Mouse (Mus musculus) stomach, embryonic 14.5 days (tissue): ENCODE measurements at regions not wholly inside any gene's neighbourhood (a gene's known extent, or its start where the extent isn't known, plus 50 kb on each side); places are given as distances from the start of the nearest gene placed in this dataset.

Experiments used
- ATAC-seq: fragments of 200-750 bp; cut with Nextera tagmentation; 2 replicates; pipeline ENCODE4 v1.8.0; 2017; ENCODE audit warnings: low read depth, moderate TSS enrichment; ENCODE audit not compliant: insufficient number of reproducible peaks, insufficient read depth, low FRiP score
- H3K27ac ChIP-seq: fragments of 300-500 bp; sonication (generic); 2 replicates; pipeline ENCODE4 v1.5.1; 2014; ENCODE audit warnings: mild to moderate bottlenecking, low read length, moderate library complexity, mixed read lengths
- H3K27me3 ChIP-seq: fragments of 300-500 bp; sonication (generic); 2 replicates; pipeline ENCODE4 v1.6.1; 2014; ENCODE audit warnings: low read length, control low read depth, mixed read lengths; ENCODE audit not compliant: control insufficient read depth, insufficient read depth
- H3K36me3 ChIP-seq: fragments of 300-500 bp; sonication (generic); 2 replicates; pipeline ENCODE4 v1.6.1; 2014; ENCODE audit warnings: mild to moderate bottlenecking, control low read depth, low read length, moderate library complexity, mixed read lengths; ENCODE audit not compliant: control insufficient read depth, insufficient read depth
- H3K4me1 ChIP-seq: fragments of 300-500 bp; sonication (generic); 2 replicates; pipeline ENCODE4 v1.6.1; 2014; ENCODE audit warnings: low read length, control low read depth, mixed read lengths; ENCODE audit not compliant: control insufficient read depth, insufficient read depth
- H3K4me2 ChIP-seq: fragments of 300-500 bp; sonication (generic); replicated peaks from 2 replicates; pipeline ENCODE4 v1.6.1; 2014; ENCODE audit warnings: low read depth, low read length, control low read depth
- H3K4me3 ChIP-seq: fragments of 300-500 bp; sonication (generic); 2 replicates; pipeline ENCODE4 v1.5.1; 2014; ENCODE audit warnings: low read depth, low read length, control low read depth
- H3K9ac ChIP-seq: fragments of 300-500 bp; sonication (generic); replicated peaks from 2 replicates; pipeline ENCODE4 v1.6.1; 2014; ENCODE audit warnings: low read depth, mild to moderate bottlenecking, control low read depth, low read length, moderate library complexity, mixed read lengths
- H3K9me3 ChIP-seq: fragments of 300-500 bp; sonication (generic); 2 replicates; pipeline ENCODE4 v1.6.1; 2016; ENCODE audit warnings: low read depth, low read length, control low read depth; ENCODE audit not compliant: control insufficient read depth
- WGBS: fragments of 180-500 bp; shearing (Covaris S2); extraction: QIAGEN DNeasy Blood & Tissue Kit; methylation state at CpG from one replicate; pipeline ENCODE4 v1.1.7; 2014; 5-methylcytosine and 5-hydroxymethylcytosine counted together

DNA sequence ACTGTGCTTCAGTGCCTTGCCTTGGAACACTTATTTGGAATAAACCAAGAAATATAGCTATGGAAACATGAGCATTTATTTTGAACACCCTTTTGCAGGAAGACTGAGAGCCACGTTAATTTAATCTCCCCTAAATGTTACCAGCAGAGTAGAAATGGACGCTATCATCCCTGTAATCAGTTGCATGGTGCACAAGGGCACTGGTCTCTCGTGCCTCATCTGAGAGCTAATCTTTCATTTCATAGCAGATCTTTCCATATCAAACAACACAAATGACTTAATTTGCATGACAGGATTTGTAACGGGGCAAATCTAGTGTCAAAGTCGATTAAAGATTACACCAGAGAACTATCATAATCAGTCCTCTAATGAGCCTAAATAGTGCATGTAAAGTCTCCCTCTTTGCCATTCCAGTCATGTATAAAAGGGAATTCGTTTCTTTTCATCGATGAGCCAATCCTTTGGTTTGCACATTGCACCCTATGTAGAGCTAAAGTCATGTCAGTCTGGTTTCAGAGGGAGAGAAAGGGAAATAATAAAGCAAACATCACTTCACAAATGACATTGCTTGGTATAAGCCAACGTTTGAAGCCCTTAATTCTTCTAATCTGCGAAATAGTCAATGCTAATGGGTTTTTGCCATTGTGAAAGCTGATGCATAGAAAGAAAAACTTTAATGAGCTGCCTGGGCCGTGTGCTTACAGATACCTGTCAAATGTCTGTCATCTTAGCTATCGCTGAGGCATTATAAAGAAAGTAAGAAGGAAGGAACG, 198.7 kb upstream of the Sp8 start:
- no peaks in the 10 kb centered on the region for H3K36me3 ChIP-seq
- H3K27me3 ChIP-seq: no peaks in the 10 kb centered on the region
- no peak overlapping the region for H3K4me3 ChIP-seq
- H3K9ac ChIP-seq: no peak overlapping the region
- H3K4me2 ChIP-seq: no peak overlapping the region
- H3K9me3 ChIP-seq: no peaks in the 10 kb centered on the region
- no peak overlapping the region for H3K27ac ChIP-seq
- H3K4me1 ChIP-seq: no peaks in the 10 kb centered on the region
- no peak for ATAC-seq
- WGBS: 79% methylated on average over 12 of the region's 12 CpGs

DNA sequence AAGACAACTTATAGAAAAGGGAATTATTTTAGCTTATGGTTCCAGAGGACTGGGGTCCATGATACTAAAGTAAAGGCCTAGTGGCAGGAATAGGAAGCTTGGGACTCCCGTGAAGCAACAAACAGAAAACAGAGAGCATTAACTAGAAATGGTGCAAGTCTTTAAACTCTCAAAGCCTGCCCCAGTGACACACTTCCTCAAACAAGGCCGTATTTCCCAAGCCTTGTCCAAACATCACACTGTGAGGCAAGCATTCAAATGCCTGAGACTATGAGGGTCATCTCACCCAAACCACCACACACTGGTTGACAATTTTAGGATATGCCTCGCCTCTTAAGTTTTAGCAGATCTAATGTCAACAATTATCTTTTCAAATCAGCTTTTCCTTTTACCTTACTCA, 205.2 kb upstream of the Sp8 start:
- Histone ChIP-seq H3K9me3 (no peaks in the 10 kb centered on the region), H3K27me3 (no peaks in the 10 kb centered on the region), H3K4me2 (no peak overlapping the region), H3K9ac (no peak overlapping the region), H3K27ac (no peak overlapping the region), H3K4me1 (no peaks in the 10 kb centered on the region), H3K36me3 (no peaks in the 10 kb centered on the region), H3K4me3 (no peak overlapping the region)
- no peak for ATAC-seq
- WGBS: 71% methylated on average over 3 of the region's 3 CpGs

DNA sequence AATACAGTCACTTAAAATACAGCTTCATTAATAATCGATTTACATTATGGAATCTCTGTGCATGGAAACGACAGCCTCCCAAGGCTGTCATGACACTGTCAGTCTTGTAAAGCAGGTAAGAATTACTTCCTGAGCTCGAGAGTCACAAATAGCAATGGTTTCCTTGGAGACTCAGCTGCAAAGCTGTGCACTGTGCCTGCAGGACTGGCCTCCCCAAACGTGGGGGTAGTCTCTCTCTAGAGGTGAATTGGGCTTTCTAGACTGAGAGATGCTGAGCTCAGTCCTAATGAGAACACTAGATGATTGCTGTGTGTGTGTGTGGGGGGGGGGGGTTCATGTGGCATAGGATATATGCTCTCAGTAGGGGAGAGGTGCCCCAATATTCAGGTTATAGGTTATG, 208.9 kb upstream of the Sp8 start:
- Histone ChIP-seq H3K4me2 (no peak overlapping the region), H3K4me3 (no peak overlapping the region), H3K27me3 (no peaks in the 10 kb centered on the region), H3K36me3 (no peaks in the 10 kb centered on the region), H3K9ac (no peak overlapping the region), H3K4me1 (no peaks in the 10 kb centered on the region), H3K9me3 (no peaks in the 10 kb centered on the region), H3K27ac (no peak overlapping the region)
- WGBS: 52% methylated on average over 4 of the region's 4 CpGs
- no peak for ATAC-seq

- Histone ChIP-seq H3K9ac (no peak overlapping the region), H3K36me3 (no peaks in the 10 kb centered on the region), H3K9me3 (no peaks in the 10 kb centered on the region), H3K4me2 (no peak overlapping the region), H3K27me3 (no peaks in the 10 kb centered on the region), H3K4me1 (no peaks in the 10 kb centered on the region), H3K27ac (no peak overlapping the region), H3K4me3 (no peak overlapping the region)
- ATAC-seq: no peak
- WGBS: 67% methylated on average over 1 of the region's 1 CpGs
Measured at GRCm38 (mm10) chr12:118635456-118635855, 210.7 kb upstream of the Sp8 start.

DNA sequence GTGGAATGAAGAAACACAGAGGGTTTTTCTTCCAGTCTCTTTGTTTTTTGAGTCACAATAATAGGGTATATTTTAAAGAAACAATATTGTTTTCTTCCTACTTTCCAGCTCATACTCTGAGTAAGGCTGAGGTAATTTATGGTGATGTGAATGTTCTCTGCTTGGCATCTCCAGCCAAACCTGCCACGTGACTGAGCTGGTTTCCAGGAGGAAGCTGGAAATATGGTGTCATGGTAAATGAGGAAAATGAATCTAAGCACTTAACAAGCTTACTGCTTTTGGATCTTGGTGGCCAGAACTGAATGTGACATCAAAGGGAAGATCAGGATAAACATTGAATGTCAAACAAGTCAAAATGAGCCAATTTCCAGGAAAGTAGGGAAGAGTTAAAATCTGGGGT, 215.8 kb upstream of the Sp8 start:
- no peak overlapping the region for H3K9ac ChIP-seq
- H3K36me3 ChIP-seq: no peaks in the 10 kb centered on the region
- H3K27ac ChIP-seq: no peak overlapping the region
- no peaks in the 10 kb centered on the region for H3K27me3 ChIP-seq
- H3K4me1 ChIP-seq: no peaks in the 10 kb centered on the region
- H3K4me3 ChIP-seq: no peak overlapping the region
- ATAC-seq: no peak
- no peaks in the 10 kb centered on the region for H3K9me3 ChIP-seq
- 61% methylated on average over 1 of the region's 1 CpGs for WGBS
- no peak overlapping the region for H3K4me2 ChIP-seq

DNA sequence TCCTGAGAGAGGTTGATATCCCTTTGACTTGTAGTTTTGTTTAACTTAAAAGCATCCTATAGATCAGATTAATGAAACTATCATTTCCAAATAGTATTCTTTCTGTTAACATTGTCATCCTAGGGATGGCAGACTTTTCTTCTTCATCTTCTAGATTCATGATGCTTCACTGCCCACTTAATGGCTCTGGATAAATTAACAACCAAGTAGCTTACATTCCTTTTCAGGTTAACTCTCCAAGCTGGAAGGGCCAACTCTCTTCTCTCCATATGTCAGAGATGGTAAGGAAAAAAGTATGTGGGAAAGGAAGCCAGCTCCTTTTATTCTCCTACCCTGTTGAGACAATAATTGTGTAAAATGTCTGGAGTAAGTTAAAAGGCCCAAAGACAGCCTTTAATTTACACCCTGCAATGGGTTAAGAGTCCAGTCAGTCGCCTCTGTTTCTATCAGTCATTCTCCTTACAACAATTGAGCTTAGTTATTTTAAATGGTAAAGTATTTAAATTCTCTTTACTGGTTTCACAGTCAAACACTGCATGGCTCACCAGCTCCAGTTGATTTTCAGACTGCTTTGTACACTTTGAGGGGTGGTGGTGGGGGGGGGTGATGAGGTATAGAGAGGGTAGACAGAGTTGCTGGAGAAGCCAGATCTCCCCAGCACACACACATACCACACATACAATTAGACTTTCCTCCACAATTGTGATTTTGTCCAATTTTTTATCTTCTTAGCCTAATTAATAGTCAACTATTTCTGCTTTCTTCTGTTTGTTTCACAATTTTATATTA, 224.2 kb upstream of the Sp8 start:
- Histone ChIP-seq H3K9me3 (no peaks in the 10 kb centered on the region), H3K4me3 (no peak overlapping the region), H3K4me2 (no peak overlapping the region), H3K9ac (no peak overlapping the region), H3K36me3 (no peaks in the 10 kb centered on the region), H3K4me1 (no peaks in the 10 kb centered on the region), H3K27me3 (no peaks in the 10 kb centered on the region), H3K27ac (no peak overlapping the region)
- ATAC-seq: no peak
- 67% methylated on average over 1 of the region's 1 CpGs for WGBS

DNA sequence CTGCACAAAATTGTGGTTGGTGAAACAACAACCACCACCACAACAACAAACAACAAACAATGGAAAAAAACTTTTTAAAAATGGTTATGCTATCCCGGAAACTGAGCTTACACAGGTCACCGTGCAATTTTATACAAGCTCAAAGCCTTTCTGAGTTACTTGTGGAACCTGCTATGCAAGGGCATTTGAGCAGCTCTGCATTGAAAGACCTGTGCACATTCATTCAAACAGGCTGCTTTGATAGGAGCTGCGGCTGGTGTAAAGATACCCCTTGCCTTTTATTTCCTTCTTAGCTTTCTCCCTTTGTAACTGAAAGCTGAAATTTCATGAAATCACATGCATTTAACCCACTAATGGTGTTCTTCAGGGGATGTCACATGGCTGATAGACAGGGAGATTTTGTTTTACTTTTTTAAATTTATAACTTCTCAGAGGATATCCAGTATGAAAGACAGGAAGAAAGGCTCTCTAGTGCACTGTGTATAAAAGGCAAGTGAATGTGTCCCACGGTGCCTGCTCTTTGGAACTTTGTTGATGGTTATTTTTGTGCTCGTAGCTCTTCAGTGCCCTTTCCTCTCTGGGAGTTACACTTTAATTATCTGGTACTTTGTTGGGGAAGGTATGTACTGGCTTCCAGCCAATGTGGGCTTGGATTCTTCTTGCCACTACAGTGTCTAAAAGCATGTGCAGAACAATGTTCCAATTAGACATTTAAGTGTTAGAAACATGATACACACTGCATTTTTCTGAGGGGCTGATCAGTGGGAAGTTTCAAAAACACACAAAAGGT, 225.1 kb upstream of the Sp8 start:
- Histone ChIP-seq H3K36me3 (no peaks in the 10 kb centered on the region), H3K9me3 (no peaks in the 10 kb centered on the region), H3K27me3 (no peaks in the 10 kb centered on the region), H3K4me1 (no peaks in the 10 kb centered on the region), H3K9ac (no peak overlapping the region), H3K27ac (no peak overlapping the region), H3K4me3 (no peak overlapping the region), H3K4me2 (no peak overlapping the region)
- WGBS: 40% methylated on average over 5 of the region's 5 CpGs
- ATAC-seq: 0 out of 2 replicates have a peak, but pooled peaks have one; percentile 33

- H3K4me2 ChIP-seq: no peak overlapping the region
- H3K27me3 ChIP-seq: no peaks in the 10 kb centered on the region
- WGBS: 81% methylated on average over 4 of the region's 4 CpGs
- H3K27ac ChIP-seq: no peak overlapping the region
- no peaks in the 10 kb centered on the region for H3K36me3 ChIP-seq
- no peak for ATAC-seq
- no peaks in the 10 kb centered on the region for H3K4me1 ChIP-seq
- H3K4me3 ChIP-seq: no peak overlapping the region
- no peak overlapping the region for H3K9ac ChIP-seq
- H3K9me3 ChIP-seq: no peaks in the 10 kb centered on the region
Measured at GRCm38 (mm10) chr12:118597015-118597414, 249.1 kb upstream of the Sp8 start.
